Mouse (Mus musculus) heart, adult 2 months (tissue): ENCODE measurements at regions not wholly inside any gene's neighbourhood (a gene's known extent, or its start where the extent isn't known, plus 50 kb on each side); places are given as distances from the start of the nearest gene placed in this dataset.

Source experiments
- DNase-seq, 2 experiments: peaks; one replicate each; pipeline ENCODE4 v3.0.0; 2021
- H3K27ac ChIP-seq: fragments of 200-600 bp; 2 replicates; pipeline ENCODE4 v1.8.1; 2022
- H3K27me3 ChIP-seq: fragments of 200-500 bp; 2 replicates; pipeline ENCODE4 v1.6.1; 2012; ENCODE audit warnings: mild to moderate bottlenecking, low read length, inconsistent platforms, mixed read lengths; ENCODE audit not compliant: control insufficient read depth, insufficient read depth
- H3K36me3 ChIP-seq: fragments of 200-500 bp; 2 replicates; pipeline ENCODE4 v1.6.1; 2012; ENCODE audit warnings: low read length, inconsistent platforms; ENCODE audit not compliant: control insufficient read depth, insufficient read depth
- H3K4me1 ChIP-seq: fragments of 200-500 bp; 2 replicates; pipeline ENCODE4 v1.6.1; 2011; ENCODE audit warnings: low read length; ENCODE audit not compliant: control insufficient read depth, insufficient read depth
- H3K4me3 ChIP-seq: fragments of 200-600 bp; 2 replicates; pipeline ENCODE4 v1.8.1; 2022
- H3K79me2 ChIP-seq: fragments of 200-500 bp; replicated peaks from 2 replicates; pipeline ENCODE4 v1.6.1; 2012; ENCODE audit warnings: mild to moderate bottlenecking, inconsistent platforms, low read length, moderate library complexity, mixed read lengths; ENCODE audit not compliant: control insufficient read depth, insufficient read depth
- H3K9ac ChIP-seq: fragments of 200-500 bp; 2 replicates; pipeline ENCODE4 v1.6.1; 2012; ENCODE audit warnings: low read depth, mild to moderate bottlenecking, control low read depth, inconsistent platforms, low read length, mixed read lengths
- CTCF ChIP-seq: fragments of 200-600 bp; IDR thresholded peaks from 2 replicates; pipeline ENCODE4 v1.8.1; 2022; ENCODE audit warnings: antibody characterized with exemption, mild to moderate bottlenecking, moderate library complexity
- EP300 ChIP-seq: fragments of 200-500 bp; IDR thresholded peaks from 2 replicates; pipeline ENCODE4 v1.6.1; 2011; ENCODE audit warnings: low read depth, low read length, control low read depth; ENCODE audit not compliant: insufficient read depth
- POLR2A ChIP-seq: fragments of 200-500 bp; IDR thresholded peaks from 2 replicates; pipeline ENCODE4 v1.6.1; 2011; ENCODE audit warnings: mild to moderate bottlenecking, low read depth, low read length, control low read depth; ENCODE audit not compliant: insufficient read depth
- WGBS: fragments of 180-500 bp; shearing (Covaris S2); methylation state at CpG from one replicate; pipeline ENCODE4 v1.1.7; 2018; 5-methylcytosine and 5-hydroxymethylcytosine counted together
- intact Hi-C: fragments of 180-260 bp; cut with DNase I; formaldehyde crosslinking; loops from one replicate; pipeline ENCODE4 v1.15.1; 2025

DNA sequence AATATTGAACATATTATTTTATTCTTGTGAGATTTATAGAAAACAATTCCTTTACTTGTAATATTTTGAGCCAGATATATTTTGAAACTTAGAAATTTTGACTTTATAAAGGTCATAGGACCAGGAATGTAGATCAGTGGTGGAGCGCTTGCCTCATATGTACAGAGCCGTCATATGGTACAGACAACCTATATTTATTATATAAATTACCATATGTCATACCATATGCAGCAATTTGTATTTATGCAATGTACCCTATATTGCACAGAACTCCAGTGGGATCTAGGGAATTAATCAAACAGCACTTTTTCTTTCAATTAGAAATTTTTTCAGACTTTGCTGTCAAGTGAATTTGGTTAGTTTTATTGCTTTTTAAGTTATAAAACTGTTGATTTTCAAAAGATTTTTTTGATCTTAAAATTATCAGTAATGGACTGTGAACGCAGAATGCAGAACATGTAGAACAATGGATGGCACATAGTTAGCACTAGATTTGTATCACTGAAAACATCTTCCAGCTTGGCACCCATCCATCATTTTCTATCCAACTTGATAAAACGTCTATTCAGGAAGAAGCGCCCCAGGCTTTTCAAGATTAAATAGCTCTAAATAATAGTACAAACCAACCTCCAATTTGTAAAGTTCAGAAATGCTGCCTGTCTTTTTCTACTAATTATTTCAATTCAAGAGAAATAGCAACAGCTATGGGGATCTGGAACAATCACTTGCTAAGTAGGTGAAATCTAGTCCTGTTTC, 442.3 kb upstream of the Nr2f1 start:
- no peak for DNase-seq
- Histone ChIP-seq H3K4me1 (no peaks in the 10 kb centered on the region), H3K4me3 (no peak overlapping the region), H3K9ac (no peak overlapping the region), H3K27me3 (no peaks in the 10 kb centered on the region), H3K36me3 (no peaks in the 10 kb centered on the region), H3K27ac (no peak overlapping the region), H3K79me2 (no peaks in the 10 kb centered on the region)
- 63% methylated on average over 5 of the region's 5 CpGs for WGBS
- intact Hi-C loops, result loop anchor here (5.0 kb wide), 1 partner anchor 435 kb away; no protein-coding TSS in a partner anchor
- no peak for TF ChIP-seq EP300
- TF ChIP-seq POLR2A, result no peak

DNA sequence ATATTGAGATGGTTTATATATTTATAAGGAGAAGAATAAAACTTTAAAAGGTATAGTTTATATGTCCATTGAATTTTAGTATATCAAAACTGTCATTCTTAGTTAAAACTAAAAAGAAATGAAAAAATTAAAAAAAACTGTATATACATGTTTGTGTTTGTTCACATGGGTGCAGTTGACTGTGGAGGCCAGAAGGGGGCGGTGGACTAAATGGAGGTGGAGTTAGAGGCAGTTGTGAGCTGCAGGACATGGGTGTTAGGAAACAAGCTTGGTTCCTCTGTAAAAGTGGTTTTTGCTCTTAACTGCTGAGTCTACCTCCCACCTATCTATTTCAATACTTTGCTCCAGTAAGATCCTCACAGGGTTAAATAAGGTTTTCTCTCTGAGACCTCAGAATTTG, 440.8 kb upstream of the Nr2f1 start:
- Histone ChIP-seq H3K79me2 (no peaks in the 10 kb centered on the region), H3K27ac (no peak overlapping the region), H3K4me1 (no peaks in the 10 kb centered on the region), H3K4me3 (no peak overlapping the region), H3K9ac (no peak overlapping the region), H3K27me3 (no peaks in the 10 kb centered on the region), H3K36me3 (no peaks in the 10 kb centered on the region)
- TF ChIP-seq CTCF (peak; percentile 13; the same call in 1 of the 2 replicates), POLR2A (no peak)
- no peak for DNase-seq
- WGBS, result 71% methylated on average over 1 of the region's 1 CpGs
- intact Hi-C loops, result loop anchor here (5.0 kb wide), 1 partner anchor 433 kb away; no protein-coding TSS in a partner anchor

DNA sequence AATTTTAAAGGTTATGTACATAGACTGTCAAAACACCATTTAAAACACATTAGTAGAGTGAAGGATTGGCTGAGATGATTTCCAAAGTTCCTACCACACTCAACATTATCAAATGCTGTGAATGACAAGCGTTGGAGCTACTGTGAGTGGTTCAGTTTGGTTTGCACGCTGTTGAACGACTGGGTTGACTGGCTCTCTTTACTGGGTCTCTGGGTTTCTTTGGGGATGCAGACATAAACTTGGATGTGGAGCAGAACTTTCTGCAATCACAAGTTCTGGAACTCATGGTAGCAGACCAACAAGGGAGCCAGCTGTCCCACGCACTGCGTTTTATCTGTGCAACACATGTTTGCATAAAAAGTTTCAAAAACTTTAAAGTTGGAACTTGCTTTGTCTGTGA, 438.9 kb upstream of the Nr2f1 start:
- H3K9ac ChIP-seq, result no peak overlapping the region
- H3K79me2 ChIP-seq, result no peaks in the 10 kb centered on the region
- H3K4me3 ChIP-seq, result no peak overlapping the region
- no peak for DNase-seq
- intact Hi-C loops, result no loop called here
- 78% methylated on average over 5 of the region's 5 CpGs for WGBS
- no peaks in the 10 kb centered on the region for H3K27me3 ChIP-seq
- no peak overlapping the region for H3K27ac ChIP-seq
- no peaks in the 10 kb centered on the region for H3K4me1 ChIP-seq
- no peaks in the 10 kb centered on the region for H3K36me3 ChIP-seq
- TF ChIP-seq CTCF (no peak), POLR2A (no peak), EP300 (no peak)

DNA sequence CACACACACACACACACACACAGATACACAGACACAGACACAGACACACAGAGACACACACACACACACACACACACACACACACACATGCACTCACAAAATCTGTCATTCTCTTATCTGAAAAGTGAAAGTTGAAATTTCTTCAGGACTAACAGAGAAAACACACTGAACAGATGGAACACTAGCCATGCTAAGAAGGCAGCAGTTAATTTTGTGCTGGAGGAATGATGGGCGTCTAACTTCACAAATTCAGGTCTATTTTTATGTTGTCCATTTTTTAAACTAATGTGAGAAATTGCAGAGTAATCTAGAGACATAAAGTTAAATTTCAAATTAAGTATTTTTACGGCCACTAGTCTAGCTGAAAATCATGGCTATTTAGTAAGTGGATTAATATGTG, 432.1 kb upstream of the Nr2f1 start:
- TF ChIP-seq POLR2A (no peak), CTCF (no peak), EP300 (no peak)
- intact Hi-C loops, result no loop called here
- no peaks in the 10 kb centered on the region for H3K4me1 ChIP-seq

DNA sequence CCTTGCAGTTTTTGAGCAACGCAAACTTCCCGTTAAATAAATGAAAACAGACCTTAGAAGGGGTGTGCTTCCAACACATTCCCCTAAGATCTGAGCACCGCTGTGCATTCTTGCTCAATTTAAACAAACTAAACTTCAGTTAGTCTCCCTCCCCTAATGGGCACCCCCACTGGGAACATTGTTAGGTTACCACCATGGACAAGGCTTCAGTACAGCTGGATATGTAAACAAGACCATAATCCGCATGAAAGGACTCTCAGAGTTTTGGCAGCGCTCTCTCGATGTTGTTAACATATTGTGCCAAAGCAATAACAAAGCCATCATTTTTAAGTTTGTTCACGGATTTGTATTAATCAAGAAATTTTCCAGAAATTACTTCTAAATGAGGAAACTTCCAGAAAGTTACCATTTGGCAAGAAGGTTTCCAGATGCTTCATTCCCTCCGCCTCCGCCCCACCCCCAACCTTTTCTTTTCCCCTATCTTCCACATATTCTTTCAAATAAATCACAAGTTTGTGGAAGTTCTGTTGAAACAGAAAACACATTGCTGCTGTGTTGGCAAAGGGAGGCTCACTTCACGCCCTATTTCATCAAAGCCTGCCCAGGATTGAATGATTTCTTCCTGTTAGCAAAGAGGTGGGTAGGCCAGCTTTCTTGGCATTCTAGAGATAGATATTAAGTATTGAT, 429.6 kb upstream of the Nr2f1 start:
- H3K4me1 ChIP-seq, result no peaks in the 10 kb centered on the region
- intact Hi-C loops, result loop anchor here (5.0 kb wide), 1 partner anchor 53 kb away; no protein-coding TSS in a partner anchor
- H3K9ac ChIP-seq, result no peak overlapping the region
- no peaks in the 10 kb centered on the region for H3K27me3 ChIP-seq
- no peak overlapping the region for H3K27ac ChIP-seq
- WGBS, result 52% methylated on average over 10 of the region's 10 CpGs
- no peak overlapping the region for H3K4me3 ChIP-seq
- H3K79me2 ChIP-seq, result no peaks in the 10 kb centered on the region
- no peak for DNase-seq
- no peaks in the 10 kb centered on the region for H3K36me3 ChIP-seq
- TF ChIP-seq POLR2A (no peak), EP300 (no peak), CTCF (no peak)

More for the DNA sequence above, 432.1 kb upstream of the Nr2f1 start:
- no peaks in the 10 kb centered on the region for H3K79me2 ChIP-seq
- H3K27me3 ChIP-seq, result no peaks in the 10 kb centered on the region
- no peak overlapping the region for H3K9ac ChIP-seq
- H3K36me3 ChIP-seq, result no peaks in the 10 kb centered on the region
- no peak overlapping the region for H3K27ac ChIP-seq
- H3K4me3 ChIP-seq, result no peak overlapping the region
- no peak for DNase-seq
- 91% methylated on average over 2 of the region's 2 CpGs for WGBS

DNA sequence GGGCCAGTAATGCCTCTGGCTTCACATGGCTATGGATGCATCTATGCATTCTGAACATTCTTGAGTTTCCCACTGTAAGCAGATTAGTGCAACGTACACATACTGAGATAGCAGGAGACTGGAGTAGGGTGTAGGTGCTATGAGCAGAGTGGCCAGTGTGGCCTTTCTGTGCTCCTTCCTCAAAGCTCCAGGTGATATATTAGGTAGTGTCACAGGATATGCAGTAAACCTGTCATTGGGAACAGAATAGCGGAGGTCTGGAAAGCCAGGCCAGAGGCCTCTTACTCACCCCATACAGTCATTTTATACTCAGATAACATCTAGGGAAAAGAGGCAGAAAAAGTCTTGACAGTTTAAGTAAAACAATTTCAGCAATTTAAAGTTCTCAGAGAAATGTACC, 424.1 kb upstream of the Nr2f1 start:
- 74% methylated on average over 2 of the region's 2 CpGs for WGBS
- TF ChIP-seq CTCF, result no peak
- no peak for TF ChIP-seq EP300
- TF ChIP-seq POLR2A, result no peak
- Histone ChIP-seq H3K79me2 (no peaks in the 10 kb centered on the region), H3K4me3 (no peak overlapping the region), H3K9ac (no peak overlapping the region), H3K4me1 (no peaks in the 10 kb centered on the region), H3K27ac (no peak overlapping the region), H3K36me3 (no peaks in the 10 kb centered on the region), H3K27me3 (no peaks in the 10 kb centered on the region)
- no peak for DNase-seq
- intact Hi-C loops, result no loop called here
